Mouse (Mus musculus) erythroid progenitor cell, adult 5-6 weeks (primary cell): ENCODE results near the gene Ccn6. TPM values are rescaled to one million over a fixed set of nuclear protein-coding genes. Genes with fewer than 3 reads are reported as not detected.

ENCODE experiments used
- ATAC-seq: replicated peaks from 2 replicates; pipeline ENCODE4 v1.8.0; 2016; ENCODE audit warnings: moderate number of reproducible peaks, mild to moderate bottlenecking, moderate TSS enrichment, inconsistent platforms; ENCODE audit not compliant: poor library complexity, low FRiP score, severe bottlenecking
- total RNA-seq, 2 experiments: library from RNA; stranded (forward) in 1 of 2; stranded (reverse) in 1 of 2; fragments of 150-400 nt in 1 of 2; fragments of 186-747, 209-891 nt in 1 of 2; gene quantifications; 2 replicates each; pipeline versions ENCODE4 v1.2.3 to v1.2.4; 2015 to 2017; ENCODE audit warnings: low replicate concordance in 2 of 2

Ccn6 gene
- total RNA-seq, 2 experiments from 2014 or later: not detected

DNA sequence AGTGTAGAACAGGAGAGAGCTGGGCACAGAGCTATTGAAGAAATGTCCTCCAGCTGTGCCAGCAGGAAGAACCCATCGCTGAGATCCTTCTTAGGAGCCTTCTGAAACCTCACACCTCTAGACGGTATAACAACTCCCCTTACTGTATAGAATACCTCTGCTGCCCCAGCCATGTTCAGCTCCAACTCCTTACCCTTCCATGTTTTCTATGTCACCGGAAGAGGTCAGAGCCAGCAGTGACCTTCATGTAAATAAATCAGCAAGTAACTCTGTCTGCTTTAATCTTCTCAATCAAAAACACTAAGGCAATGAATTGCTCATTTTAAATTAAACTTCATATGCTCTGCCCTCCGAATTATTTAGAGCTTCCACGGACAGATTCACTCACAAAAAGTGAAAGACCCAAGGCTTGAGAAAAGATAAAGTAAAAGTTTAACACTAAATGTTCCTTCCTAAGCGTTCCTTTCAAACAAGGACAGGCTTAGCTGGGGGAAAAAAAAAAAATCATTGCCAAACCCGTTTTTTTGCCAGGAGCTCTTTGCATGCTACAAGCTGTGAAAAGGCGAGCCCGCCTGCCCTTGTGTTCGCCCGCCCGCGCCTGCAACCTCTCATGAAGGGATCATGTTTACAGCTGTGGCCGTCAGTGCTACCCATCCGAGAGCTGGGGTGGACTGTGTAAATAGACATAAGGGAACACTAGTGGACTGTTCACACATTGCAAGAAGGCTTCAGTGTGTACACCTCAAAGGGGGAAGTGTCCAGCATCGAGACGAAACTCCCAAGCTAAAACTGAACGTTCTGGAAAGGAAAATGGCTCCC lies 719 bp downstream of the Ccn6 start:
- ATAC-seq: no peak

GRCm38 (mm10) chr10:39161406-39161805 lies 2.2 kb downstream of the Ccn6 start:
- ATAC-seq: 0 out of 2 replicates have a peak, but pooled peaks have one; percentile 14

DNA sequence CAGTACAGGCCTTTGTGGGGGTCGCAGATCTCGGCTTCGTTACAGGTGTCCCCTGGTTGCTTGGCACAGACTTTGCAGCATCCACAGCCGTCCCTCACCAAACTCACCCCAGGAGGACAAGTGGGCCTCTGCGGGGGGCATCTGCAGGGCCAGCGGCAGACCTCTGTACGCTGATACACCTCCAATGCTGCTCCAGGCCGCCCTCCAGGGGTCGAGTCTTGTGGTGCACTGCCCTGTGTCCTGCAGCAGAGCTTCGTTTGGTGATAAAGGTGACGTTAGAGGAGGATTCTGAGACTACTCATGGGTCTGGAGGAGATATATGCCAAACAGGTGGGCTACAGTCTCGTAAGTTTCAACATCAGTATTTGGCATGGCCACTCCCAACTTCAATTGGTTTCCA lies 5.3 kb downstream of the Ccn6 start:
- no peak for ATAC-seq

- no peak for ATAC-seq
These were observed 6.3 kb downstream of the Ccn6 start for GRCm38 (mm10) chr10:39157321-39157720.

- no peak for ATAC-seq
These were observed 6.9 kb downstream of the Ccn6 start for GRCm38 (mm10) chr10:39156719-39157118.

DNA sequence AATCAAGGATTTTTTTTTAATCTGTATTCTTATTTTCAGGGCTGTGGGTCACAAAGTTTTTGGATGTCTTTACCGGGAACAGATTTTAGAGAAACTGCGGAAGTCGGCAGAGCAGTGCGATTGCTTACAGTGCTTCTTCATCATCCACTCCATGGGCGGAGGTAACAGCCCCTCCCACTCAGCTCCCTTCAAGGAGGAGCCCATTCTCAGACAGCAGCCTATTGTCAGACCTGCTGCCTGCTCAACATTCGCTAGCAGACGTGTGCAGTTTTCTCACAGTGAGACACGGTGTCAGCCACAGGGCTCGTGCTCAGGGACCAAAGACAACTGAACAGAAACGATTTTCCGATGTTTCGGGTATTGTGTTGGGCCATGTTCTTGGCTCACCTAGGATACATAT lies 21.4 kb downstream of the Ccn6 start:
- no peak for ATAC-seq

DNA sequence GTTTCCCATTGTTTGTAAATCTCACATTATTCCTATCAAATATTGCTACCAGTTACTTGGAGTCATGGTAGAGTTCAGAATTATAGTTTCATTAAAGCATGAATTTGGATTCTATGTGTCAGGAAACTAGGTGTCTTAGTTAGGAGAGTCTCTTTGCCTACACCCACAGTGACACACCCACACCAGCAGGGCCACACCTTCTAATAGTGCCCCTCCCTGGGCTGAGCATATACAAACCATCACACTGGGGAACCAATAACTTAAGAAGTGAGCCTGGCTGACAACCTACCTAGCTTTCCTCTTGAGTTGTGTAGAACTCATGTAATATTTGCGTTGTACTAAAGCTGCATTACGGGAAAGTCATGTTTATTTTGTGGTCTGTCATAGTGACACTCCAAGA lies 22.2 kb downstream of the Ccn6 start:
- no peak for ATAC-seq

GRCm38 (mm10) chr10:39140843-39141242 lies 22.8 kb downstream of the Ccn6 start:
- ATAC-seq: no peak

GRCm38 (mm10) chr10:39138761-39139160 lies 24.8 kb downstream of the Ccn6 start:
- no peak for ATAC-seq

DNA sequence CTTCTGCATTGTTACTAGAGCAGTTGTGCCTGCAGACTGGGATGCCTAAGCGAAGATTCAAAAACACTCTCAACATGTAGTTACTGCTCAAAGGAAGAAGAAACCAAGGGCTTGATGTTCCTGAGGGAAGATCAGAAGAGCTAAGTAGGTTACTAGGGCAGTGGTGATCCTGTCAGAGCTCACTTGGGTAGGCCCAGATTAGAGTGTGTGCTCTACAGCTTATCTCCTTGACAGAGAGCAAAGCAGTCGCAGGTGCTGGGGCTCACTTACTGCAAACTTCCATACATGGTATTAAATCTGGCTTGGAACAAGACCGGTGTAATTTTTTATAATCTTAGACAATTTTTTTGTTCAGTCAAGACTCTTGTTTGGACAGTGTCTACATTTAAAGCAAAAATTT lies 25.8 kb downstream of the Ccn6 start:
- ATAC-seq: no peak

- peak; percentile 89 for ATAC-seq
These were observed 29.9 kb downstream of the Ccn6 start, which contains the start of the genes Fam229b and Tube1 for GRCm38 (mm10) chr10:39133462-39134310. Gene Fam229b, minus strand, starts transcription at chr10:39133914. Gene Tube1, plus strand, starts transcription at chr10:39133976.

GRCm38 (mm10) chr10:39121412-39121811 lies 42.2 kb downstream of the Ccn6 start:
- ATAC-seq: no peak

DNA sequence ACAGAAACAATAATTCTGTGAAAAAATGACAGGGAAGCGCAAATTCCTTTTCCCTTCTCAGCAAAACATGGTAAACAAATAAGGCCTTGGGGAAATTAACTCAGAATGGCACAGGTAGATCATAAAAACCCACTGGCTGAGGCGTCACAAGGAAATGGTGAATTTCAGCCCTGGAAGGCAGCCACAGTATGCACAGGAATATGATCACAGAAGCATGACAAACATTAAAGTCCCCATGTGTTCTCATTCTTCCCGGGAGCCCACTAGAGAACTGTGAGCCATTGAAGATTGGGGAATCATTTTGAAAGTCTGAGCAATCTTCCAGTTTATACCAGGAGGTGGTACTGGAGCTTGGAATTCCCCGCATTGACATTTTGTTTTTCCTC lies 54.1 kb downstream of the Ccn6 start:
- ATAC-seq: no peak

DNA sequence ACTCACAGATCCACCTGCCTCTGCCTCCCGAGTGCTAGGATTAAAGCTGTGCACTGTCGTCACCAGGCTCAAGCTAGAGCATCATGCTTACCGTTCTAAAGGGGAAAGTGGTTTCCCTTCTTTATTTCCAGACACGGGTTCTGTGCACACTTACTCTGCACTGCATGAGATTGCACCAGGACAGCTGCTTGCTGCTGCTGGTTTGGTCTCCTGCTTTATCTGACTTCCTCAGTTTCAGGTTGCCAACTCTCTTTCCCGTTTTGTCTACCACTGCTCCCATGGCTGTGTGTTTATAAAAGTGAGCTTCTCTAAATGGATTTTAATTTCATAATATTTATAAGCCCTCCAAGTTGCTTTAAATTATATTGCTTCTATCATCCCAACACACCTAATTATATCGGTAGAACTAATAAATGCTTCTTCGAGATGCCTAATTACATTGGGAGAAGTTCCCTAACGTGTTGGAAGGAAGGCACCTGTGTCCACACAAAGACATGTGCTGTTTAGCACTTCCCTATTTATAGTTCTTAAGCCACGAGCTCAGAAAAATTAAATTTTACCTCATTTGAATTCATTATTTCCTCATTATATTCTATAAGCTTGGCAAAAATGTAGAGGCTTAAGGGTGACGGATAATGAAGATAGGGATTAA lies 54.6 kb downstream of the Ccn6 start:
- no peak for ATAC-seq

DNA sequence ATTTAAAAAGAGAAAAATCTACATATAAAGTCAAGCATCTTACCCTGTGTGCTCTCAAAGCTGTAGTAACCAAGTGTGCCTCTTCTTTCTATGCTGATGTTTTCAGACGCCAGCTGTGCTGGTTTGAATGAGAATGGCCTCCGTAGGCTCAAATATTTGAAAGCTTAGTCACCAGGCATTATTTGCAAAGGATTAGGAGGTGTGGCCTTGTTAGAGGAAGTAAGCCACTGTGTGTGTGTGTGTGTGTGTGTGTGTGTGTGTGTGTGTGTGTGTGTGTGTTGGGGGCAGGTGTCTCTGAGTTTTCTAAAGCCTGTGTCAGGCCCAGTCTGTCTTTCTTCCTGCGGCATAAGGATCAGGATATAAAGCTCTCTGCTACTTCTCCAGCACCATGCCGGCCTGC lies 56.7 kb downstream of the Ccn6 start:
- no peak for ATAC-seq

GRCm38 (mm10) chr10:39106413-39106812 lies 57.2 kb downstream of the Ccn6 start:
- ATAC-seq: no peak

DNA sequence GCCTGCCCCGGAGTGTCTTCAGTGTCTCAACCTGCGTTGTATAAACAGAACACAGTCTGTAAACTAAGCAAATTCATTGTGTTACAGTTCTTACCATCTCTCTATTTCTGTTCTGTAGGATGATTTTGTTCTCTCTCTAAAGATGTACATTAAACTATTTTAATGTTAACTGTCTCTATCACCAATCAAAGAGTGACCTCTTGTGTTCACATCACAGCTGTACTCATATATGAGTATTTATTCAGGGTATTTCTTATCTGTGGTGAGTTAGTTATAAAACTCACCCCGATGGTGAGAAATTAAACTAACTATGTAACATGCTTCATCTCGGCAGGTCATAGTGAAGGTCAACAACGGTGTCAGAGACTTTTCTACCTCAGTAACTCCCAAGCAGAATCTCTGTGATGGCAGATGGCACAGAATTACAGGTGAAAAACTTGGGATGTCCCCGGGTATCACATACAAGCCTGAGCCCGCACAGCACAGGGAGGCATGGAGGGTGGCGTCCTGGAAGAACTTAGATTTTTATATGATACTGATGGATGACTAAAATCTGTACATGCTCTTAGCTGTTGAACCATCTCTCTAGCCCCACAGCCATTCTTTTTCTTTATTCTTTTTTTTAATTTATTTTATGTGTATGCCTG lies 58.7 kb downstream of the Ccn6 start:
- no peak for ATAC-seq
